Mouse (Mus musculus) ovary, postnatal 14 days (tissue): Measurements from ENCODE around the gene Snapc3.
"Not testable (repeated sequence)": the region's sequence is repeated elsewhere in the genome, so short reads cannot be mapped to it uniquely, and the experiment has no call there.

Source experiments
- DNase-seq: peaks from one replicate; pipeline ENCODE4 v3.0.0; 2022; ENCODE audit warnings: low spot score

The Snapc3 gene

DNA sequence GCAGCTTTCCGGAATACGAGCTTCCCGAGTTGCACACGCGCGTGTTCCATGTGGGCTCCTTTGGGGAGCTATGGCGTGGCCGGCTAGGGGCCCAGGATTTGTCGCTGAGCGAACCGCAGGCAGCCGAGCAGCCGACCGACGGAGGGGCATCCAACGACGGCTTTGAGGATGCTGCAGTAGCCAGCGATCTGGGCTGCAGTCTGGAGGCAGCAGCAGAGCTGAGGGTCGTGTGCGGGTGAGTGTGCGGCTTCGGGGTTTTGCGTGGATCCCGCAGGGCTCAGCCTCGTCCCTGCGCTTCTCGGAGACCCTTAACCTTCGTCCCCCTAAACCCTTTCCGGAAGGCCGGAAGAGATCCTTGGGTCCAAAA is 279 bp downstream of the Snapc3 start:
- DNase-seq = no peak

DNA sequence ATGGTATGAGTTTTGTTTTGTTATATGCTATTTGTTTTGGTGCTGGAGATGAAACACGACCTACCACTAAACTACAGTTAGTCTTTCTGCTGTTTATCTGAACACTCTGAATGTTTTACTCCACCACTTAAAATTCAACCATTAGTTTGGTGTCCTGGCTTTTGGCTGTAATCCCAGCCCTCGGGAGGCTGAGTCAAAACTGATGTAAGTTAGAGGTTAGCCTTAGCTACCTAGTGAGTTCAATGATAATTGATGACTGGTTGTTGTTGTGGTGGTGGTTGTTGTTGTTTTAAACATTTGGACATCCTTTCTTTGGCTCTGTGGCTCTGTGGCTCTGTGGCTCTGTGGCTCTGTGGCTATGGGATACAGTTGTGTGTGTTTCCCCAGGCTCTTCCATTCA is 1.3 kb downstream of the Snapc3 start:
- no peak for DNase-seq

DNA sequence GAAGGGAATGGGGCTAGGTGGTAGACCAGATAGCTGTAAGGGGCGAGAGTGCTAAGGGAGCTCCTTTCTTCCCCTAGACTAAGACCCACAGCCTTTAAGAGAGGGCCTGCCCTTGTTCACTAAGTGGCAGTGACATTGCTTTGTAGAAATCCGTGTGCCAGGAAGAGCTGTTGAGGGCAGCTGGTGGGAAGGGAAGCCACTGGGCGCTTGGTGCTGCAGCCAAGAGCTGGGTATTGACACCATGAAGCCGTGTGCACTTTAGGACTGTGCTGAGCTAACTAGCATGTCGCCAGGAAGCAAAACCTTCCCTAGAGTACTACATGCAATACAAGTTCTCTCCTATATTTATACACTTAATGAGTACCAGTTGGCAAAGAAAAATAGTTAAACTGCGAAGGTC is 6.1 kb downstream of the Snapc3 start:
- no peak for DNase-seq

DNA sequence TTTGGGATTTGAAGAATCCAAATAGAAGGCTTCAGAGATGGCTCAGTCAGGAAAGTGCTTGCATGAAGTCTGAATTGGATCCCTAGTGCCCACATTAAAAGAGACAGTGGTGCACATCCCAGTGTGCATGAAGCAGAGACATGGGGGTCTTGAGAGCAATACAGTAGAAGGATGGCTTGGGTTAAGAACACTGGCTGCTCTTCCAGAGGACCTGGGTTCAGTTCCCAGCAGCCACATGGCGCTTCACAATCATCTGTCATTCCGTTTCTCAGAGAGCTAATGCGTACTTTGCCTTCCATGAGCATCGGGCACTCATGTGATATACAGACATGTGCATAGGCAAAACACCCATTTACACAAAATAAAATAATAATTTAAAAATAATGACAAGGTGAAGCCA is 7.6 kb downstream of the Snapc3 start:
- DNase-seq = no peak

DNA sequence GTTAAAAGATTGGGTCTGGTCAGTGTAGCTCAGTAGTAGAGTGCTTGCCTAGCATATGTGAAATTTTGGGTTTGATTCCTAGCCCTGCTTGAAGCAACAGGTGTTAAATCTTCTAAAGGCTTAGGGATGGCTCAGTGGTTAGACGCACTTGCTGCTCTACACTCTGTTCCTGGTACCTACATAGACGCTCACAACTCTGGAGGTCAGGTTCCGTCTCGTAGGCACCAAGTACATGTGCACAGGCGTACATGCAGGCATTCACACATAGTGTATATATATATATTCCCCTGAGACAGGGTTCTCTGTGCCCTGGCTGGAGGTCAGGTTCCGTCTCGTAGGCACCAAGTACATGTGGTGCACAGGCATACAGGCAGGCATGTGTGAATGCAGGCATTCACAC is 9.6 kb downstream of the Snapc3 start:
- DNase-seq = no peak

DNA sequence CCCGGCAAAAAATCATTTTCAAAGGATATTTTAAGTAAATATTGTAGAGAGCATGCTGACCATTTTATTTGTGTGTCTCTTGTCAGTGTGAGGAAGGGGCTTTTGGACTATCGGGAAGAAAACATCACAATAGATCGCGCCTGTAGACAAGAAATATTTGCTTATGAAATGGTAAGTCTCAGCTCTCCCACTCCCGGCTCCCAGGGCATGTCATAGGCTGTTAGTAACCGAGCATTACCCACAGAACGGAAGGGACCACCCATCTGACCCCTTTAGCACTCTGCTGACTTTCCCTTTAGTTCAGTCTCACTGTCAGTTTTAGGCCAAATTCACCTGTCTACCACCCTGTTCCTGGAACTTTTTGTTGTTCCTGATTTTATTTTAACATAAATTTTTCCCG is 10.2 kb downstream of the Snapc3 start:
- no peak for DNase-seq

DNA sequence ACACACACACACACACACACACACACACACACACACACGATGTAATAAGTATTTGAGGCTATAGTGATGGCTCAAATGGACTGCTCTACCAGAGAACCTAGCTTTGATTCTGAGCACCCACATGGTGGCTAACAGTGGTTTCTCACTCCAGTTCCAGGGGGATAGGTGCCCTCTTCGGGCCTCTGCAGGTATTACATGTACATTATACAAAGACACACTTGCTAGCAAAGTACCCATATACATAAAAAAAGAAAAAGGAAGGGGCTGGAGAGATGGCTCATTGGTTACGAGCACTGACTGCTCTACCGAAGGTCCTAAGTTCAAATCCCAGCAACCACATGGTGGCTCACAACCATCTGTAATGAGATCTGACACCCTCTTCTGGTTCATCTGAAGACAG is 11.3 kb downstream of the Snapc3 start:
- no peak for DNase-seq

DNA sequence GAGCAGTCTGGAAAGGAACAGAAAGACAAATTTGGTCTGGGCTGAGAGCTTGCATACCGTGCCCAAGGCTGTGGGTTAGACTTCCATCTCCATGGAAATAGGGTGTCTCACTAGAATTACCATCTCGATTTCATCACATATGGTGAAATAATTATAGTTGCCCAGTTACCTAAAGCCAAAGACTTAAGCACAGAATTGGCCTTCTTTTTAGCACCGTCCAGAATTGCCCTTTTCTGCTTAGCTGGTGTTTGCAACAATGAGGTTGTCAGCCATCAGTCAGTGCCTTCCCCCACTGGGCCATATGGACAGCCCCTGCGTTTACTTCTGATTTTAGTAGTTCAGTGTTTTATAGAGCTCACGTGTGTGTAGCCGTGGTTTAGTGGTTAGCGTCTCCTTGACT is 14.4 kb downstream of the Snapc3 start:
- no peak for DNase-seq

DNA sequence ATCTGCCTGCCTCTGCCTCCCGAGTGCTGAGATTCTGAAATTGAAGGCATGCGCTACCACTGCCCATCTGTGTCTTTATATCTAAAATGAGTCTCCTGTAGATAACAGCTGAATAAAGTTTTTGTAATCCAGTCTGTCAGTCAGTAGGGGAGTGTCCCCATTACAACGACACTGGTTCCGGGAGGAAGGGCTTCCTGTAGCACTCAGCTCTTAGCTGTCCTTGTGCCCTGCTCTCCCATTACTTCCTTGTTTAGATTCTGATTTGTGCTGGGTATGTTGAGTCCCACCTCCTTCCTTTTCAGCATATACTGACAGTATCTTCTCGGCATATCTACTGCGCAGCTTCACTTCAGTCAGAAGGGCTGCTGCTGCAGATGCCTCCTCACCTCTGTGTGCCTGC is 15.4 kb downstream of the Snapc3 start:
- DNase-seq = no peak

DNA sequence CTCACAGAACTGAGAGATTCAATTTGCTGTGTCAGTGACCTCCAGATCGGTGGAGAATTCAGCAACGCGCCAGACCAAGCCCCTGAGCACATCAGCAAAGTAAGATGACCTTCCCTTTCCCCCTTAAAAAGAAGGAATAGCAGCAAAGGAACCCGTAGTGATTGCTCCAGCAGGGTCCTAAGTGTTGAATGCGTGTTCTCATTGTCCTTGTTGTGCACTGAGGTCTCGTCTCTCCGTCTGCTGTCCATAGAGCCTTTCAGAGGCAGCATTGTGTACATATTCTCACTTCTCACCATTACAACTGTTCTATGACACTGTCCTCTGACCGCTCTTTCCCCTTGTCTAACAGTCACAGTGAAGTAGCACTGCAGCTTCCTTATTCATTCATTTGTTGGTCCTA is 18.9 kb downstream of the Snapc3 start:
- no peak for DNase-seq

DNA sequence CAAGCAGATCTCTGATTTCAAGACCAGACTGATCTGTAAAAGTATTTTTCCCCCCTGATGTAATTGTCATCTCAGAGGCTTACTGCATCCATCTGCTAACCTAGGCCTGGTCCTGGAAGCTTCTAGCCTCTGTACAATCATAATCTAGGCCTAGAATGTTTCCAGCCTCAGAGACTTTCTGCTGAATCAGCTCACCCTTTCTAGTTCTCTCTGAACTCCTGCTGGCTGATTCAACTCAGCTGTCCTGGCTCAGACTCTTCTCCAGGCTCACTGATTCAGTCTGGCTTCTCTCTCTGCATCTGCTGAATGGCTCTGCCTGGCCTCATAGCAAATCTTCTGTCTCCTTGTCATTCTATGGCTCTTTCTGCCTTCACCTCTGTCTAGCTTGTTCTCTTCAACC is 20.6 kb downstream of the Snapc3 start:
- no peak for DNase-seq

DNA sequence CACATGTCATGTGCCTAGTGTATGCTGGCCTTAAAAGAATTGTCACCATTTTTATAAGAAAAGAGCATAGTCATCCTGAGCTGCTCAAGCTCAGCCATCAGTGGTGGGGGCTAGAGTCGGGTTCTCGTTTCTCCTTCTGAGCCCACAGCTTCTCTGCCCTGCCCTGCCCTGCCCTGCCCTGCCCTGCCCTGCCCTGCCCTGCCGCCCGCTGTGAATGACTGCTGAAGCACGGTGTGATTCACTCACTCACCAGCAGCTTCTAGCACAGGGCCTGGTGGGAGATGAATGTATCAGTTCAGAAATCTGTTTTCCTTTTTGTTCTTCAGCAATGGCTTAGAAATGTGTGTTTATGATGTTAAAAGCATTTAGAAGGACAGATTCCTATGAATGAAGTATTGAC is 21.5 kb downstream of the Snapc3 start:
- no peak for DNase-seq

DNA sequence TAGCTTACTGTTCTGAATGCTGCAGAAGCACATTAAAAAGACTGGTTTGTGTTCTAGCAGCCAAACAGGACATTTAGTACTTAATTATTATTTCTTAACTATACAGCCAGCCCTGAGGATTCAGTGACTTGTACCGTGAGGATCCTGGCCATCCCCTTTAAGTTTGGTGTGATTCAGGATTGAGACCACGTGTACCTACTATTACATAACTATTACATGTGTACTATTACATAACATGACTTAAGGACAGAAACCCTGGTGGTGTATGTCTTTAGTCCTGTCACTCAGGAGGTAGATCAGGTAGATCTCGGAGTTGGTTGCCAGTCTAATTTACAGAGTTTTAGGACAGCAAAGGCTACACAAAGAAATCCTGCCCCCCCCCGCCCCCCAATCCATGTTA is 23.5 kb downstream of the Snapc3 start:
- DNase-seq = no peak

DNA sequence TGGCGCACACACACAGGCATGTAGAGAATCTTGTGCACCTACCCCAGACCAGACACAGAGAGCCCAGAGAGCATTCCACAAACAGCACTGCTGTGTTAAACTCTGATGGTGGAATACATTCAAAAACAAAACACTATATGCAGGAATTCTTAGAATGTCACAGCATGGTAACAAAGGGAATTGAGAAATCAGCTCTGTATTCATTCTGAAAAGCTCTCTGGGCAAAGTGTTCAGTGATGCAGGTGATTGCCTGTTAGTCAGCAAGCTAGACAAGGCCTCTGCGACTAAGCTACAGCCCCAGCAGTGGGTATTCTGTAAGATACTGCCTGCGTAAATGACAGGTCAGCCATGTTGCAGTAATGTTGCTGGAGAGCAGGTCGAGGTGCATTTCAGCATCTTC is 33.3 kb downstream of the Snapc3 start:
- DNase-seq = no peak

DNA sequence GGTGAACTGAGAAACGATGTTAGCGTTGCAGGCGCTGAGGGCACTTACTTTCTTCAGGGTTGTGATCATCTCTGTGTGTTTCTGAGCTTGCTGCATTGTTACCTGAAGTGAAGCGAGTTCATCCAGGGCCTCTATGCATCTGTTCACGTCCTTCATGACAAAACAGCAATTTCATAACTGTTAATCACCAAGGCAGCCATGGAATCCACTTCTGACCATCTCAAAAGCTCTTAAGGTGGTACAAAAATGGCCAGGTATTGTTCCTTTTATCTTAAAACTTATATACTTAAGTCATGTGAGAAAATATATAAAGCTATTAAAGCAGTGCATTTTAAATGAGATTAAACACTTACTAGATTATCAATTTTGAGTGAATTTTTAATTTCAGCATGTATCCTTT is 42.6 kb downstream of the Snapc3 start:
- no peak for DNase-seq

DNA sequence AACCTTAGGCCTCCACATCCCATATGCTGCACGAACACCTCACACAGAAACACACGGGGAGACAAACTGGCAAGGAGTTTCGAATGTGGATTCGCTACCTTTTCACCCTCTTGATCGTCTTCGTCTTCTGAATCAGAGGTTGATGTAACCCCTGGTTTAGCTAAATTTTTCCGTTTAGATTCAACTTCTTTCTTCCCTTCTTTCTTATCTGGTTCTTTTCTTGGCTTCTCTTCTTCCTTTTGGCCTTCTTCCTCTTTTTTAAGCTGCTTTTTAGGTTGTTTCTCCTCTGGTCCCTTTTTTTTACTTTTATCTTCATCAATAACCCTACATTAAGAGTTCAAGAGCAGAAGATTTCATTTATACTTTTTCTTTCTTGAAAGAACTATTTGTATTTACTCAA is 47.3 kb downstream of the Snapc3 start:
- no peak for DNase-seq

DNA sequence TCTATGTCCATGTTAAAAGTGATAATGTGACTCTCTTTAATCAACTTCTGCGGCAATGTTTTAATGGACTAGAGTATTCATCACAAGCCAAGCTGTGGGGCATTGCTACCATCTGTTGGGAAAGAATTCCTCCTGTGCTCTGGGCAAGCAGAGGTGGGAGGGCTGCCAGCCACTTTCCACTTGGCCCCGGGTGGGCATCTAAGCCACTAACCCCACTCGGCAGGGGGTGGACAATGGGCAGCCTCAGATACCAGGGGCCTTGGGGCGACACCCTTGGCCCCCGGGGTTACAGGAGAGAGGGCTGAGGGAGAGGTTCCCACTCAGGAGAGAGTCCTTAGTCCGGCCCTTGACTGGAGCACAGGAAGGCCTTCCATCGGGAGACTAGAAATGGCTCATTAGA is 50.1 kb downstream of the Snapc3 start:
- DNase-seq = no peak

DNA sequence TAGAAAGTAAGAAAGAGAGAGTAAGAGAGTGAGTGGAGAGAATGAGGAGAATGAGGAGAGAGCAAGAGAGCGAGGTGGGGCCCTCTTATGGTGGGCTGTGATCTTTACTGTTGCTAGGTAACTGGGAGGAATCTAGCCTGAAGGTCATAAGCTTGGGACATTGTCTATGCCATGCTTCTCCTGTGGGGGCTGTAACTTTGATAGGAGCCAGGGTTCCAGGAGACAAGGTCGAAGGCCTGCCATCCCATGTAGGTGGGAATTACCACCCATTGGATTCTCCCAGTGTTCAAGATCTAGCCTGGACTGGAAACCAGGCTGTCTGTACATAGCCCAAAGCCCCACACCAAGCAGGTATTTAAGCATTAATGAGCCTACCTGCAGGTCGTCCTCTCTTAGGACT is 50.7 kb downstream of the Snapc3 start:
- no peak for DNase-seq

DNA sequence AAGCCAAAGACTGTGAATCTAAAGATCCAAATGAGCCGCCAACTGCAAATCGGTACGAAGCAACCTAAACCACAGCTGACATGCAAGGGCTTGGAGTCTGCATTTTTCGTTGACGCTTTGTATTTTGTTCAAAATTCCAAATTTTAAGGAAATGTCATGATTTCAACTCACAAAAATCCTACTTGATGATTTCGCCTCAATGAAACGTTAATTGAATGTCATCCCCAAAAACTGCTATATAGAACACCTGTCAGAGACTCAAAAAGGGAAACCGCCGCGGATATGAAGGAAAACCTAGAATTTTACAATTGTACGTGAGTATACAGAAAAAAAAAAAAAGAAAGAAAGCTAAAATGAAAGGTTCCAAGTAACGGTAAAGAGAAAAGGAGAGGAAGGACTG is 67.7 kb downstream of the Snapc3 start:
- no peak for DNase-seq

DNA sequence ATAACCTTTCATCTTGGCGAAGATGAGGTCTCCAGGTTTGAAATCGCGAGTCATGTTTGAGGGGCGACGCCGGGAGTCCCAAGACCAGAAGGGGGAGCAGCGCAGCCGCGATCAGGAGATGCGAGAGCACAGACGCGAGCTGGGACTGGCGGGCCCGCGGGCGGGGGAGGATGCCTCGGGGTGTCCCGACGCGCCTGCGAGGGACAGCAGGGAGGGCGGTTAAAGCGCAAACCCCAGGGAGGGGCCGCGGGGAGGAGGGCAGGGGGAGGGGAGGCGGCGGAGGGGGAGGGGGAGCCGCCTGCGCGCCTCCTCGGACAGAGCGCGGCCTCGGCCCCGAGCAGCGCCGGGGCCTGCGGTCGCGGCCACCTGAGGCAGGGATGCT is 68.2 kb downstream of the Snapc3 start:
- DNase-seq = peak; percentile 62

DNA sequence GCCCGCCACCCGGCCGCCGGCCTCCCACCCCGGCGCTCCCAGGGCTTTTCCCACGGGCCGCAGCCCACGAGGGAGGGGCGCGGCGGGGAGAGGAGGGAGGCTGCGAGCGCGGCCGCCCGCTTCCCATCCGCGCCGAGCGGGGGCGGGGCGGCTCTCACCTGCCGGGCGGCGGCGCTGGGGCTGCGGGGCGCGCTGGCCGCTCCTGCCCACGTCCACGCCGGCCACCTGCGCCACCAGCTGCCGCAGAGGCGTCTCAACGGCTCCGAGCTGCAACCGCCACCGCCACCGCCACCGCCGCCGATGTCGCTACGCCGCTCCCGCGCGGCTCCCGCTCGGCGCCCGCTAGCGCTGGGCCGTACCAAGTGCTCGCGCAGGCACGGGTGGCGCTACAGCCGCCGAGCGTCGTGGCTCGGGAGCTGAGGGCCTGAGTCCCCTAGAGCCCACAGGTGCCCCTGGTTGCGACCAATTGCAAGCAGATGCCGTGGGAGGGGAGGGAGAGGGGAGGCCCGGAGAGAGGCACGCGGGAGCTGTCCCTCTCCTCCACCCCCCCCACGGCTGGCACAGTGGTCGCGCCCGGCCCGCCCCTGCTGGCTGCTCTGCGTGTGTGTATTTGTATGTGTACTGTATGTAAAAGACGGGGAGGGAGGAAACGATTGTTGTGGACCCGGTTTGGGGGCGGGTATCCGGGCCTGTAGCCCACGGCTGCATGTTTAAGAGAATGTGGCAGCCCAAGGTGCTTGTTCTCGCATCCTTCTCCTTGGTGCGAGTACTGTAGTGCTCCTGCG is 68.8 kb downstream of the Snapc3 start, which contains the start of gene Psip1:
Gene Psip1 (minus strand): TSS at position 343 of the 785 bp plus-strand sequence.
- peak; percentile 81 for DNase-seq

DNA sequence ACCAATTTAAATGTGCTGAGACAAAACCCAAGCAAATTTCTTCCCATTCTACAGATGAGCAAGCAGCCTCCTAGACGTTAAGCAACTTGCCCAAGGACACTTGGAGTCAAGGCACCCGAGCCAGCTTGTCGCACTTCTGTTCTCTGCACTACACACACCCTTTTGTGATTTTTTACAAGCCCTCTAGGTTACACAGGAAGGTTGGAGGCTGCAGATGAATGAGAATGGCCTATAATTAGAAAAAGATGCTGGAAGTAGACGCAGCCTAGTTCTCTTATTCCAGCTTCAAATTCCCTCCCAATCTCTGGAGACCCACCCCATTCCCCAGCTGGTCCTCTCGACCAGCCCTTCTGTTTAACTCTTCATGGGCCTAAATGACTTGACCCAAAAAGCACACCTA is 71.6 kb downstream of the Snapc3 start:
- no peak for DNase-seq

DNA sequence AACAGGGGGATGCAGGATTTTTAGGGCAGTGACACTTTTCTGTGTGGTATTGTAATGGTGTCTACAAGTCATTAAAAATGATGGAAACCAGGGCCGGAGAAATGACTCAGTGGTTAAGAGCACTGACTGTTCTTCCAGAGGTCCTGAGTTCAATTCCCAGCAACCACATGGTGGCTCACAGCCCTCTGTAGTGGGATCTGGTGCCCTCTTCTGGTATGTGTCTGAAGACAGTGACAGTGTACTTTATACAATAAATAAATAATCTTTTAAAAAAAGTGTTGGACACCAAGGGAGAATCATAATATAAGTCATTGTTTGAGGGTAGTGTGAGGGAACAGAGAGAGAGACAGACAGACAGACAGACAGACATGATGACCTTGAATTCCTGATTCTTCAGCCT is 75.6 kb downstream of the Snapc3 start:
- DNase-seq = no peak

DNA sequence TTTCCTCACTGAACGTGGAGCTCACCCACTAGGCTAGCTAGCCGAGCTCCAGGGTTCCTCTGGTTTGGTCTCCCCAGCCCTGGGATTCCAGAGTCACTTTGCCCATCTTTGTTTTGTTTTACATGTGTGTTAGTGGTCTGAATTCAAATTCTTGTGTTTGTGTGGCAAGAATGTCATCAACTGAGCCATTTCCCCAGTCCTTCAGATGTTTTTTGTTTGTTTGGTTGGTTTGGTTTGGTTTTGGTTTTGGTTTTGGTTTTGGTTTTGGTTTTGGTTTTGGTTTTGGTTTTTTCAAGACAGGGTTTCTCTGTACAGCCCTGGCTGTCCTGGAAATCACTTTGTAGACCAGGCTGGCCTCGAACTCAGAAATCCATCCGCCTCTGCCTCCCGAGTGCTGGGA is 79.5 kb downstream of the Snapc3 start:
- not testable (repeated sequence) for DNase-seq
